Mouse (Mus musculus) megakaryocyte-erythroid progenitor cell, adult 5 weeks (primary cell): ENCODE results near the gene Nphp4. TPM values are rescaled to one million over a fixed set of nuclear protein-coding genes. Genes with fewer than 3 reads are reported as not detected.

Source experiments
- polyA plus RNA-seq: library from polyadenylated mRNA; stranded (reverse); fragments of >175 nt; gene quantifications from 2 replicates; pipeline ENCODE4 v1.2.3, GENCODE M21; 2012

Gene Nphp4
- 2.5 and 2.7 TPM in 2 replicates for polyA plus RNA-seq

GRCm38 (mm10) chr4:152476427-152477023 is at the start of gene Nphp4:
TSS of gene Nphp4 (plus strand) at chr4:152476706.

GRCm38 (mm10) chr4:152477466-152478223 is 1.1 kb downstream of the Nphp4 start, which contains the start of gene Kcnab2:
TSS of gene Kcnab2 (minus strand) at chr4:152477871.

Other genes starting within 250 kb of the Nphp4 start
- gene Gpr153, start 202.5 kb upstream of the Nphp4 start, polyA plus RNA-seq = 0.26 and 0.93 TPM in 2 replicates
- gene Hes3, start 185.0 kb upstream of the Nphp4 start, polyA plus RNA-seq = 0.06 TPM in 1 of 2 replicates, not detected in the other
- 12.0 and 12.6 TPM in 2 replicates for gene Icmt, start 179.5 kb upstream of the Nphp4 start, polyA plus RNA-seq
- gene Rnf207, start 157.7 kb upstream of the Nphp4 start, polyA plus RNA-seq = 0.37 TPM in 1 of 2 replicates, not detected in the other
- gene Rpl22, start 151.0 kb upstream of the Nphp4 start, polyA plus RNA-seq = 103 and 109 TPM in 2 replicates
- gene Chd5, start 138.1 kb upstream of the Nphp4 start, polyA plus RNA-seq = 0.16 and 0.24 TPM in 2 replicates
- gene Kcnab2, start 1.2 kb downstream of the Nphp4 start, polyA plus RNA-seq = 120 and 122 TPM in 2 replicates